Mouse (Mus musculus) adrenal gland, adult (tissue): ENCODE measurements around the gene Trim9.
A peak's percentile ranks its signal among the peaks of the same experiment; 100 is the strongest.

Experiments
- DNase-seq, 2 experiments: peaks; one replicate each; pipeline ENCODE4 v3.0.0; 2022 to 2023; ENCODE audit warnings: low spot score in 1 of 2; ENCODE audit not compliant: inconsistent age in 2 of 2

The Trim9 gene

GRCm38 (mm10) chr12:70266494-70266931 is 80.9 kb downstream of the Trim9 start:
- no peak for DNase-seq

- no peak for DNase-seq
These were observed 83.7 kb downstream of the Trim9 start for GRCm38 (mm10) chr12:70263721-70264120.

- no peak for DNase-seq
These were observed 85.0 kb downstream of the Trim9 start for GRCm38 (mm10) chr12:70262271-70262953.

GRCm38 (mm10) chr12:70251210-70251884 is 96.1 kb downstream of the Trim9 start:
- DNase-seq = no peak

GRCm38 (mm10) chr12:70249616-70250157 is 97.7 kb downstream of the Trim9 start:
- no peak for DNase-seq

GRCm38 (mm10) chr12:70247683-70248474 is 99.5 kb downstream of the Trim9 start:
- DNase-seq = no peak

GRCm38 (mm10) chr12:70242550-70242949 is 104.9 kb downstream of the Trim9 start:
- no peak for DNase-seq

GRCm38 (mm10) chr12:70239741-70240140 is 107.7 kb downstream of the Trim9 start:
- DNase-seq = peak in 1 of 2 experiments; percentile 48

- no peak for DNase-seq
These were observed 108.8 kb downstream of the Trim9 start for GRCm38 (mm10) chr12:70238604-70239003.

- peak; percentile 42 to 87 for DNase-seq
These were observed 112.4 kb downstream of the Trim9 start for GRCm38 (mm10) chr12:70234938-70235484.

- peak; percentile 24 to 77 for DNase-seq
These were observed 113.0 kb downstream of the Trim9 start for GRCm38 (mm10) chr12:70234411-70234810.

GRCm38 (mm10) chr12:70233637-70234315 is 113.6 kb downstream of the Trim9 start:
- peak in 1 of 2 experiments; percentile 59 for DNase-seq

- peak in 1 of 2 experiments; percentile 42 for DNase-seq
These were observed 115.3 kb downstream of the Trim9 start for GRCm38 (mm10) chr12:70232020-70232544.

- no peak for DNase-seq
These were observed 116.1 kb downstream of the Trim9 start, which contains the start of gene Pygl for GRCm38 (mm10) chr12:70231294-70231693. Gene Pygl (minus strand): TSS chr12:70231488.

GRCm38 (mm10) chr12:70228155-70228554 is 119.3 kb downstream of the Trim9 start:
- no peak for DNase-seq

- peak; percentile 81 to 93 for DNase-seq
These were observed 120.1 kb downstream of the Trim9 start for GRCm38 (mm10) chr12:70227121-70227932.

GRCm38 (mm10) chr12:70226655-70227054 is 120.8 kb downstream of the Trim9 start:
- DNase-seq = peak in 1 of 2 experiments; percentile 43

- no peak for DNase-seq
These were observed 124.1 kb downstream of the Trim9 start for GRCm38 (mm10) chr12:70223331-70223730.

GRCm38 (mm10) chr12:70221425-70221824 is 126.0 kb downstream of the Trim9 start:
- no peak for DNase-seq
